In genomic region chr2:157715586-157716191, GRCm38 (mm10) we compare ENCODE assay signal across 8 mouse cellular contexts. TPM values are rescaled to one million over a fixed set of nuclear protein-coding genes. Genes with fewer than 3 reads are reported as not detected.
DNase-seq lines count a peak whose midpoint lies in the region; ATAC-seq and TF ChIP-seq lines count a peak whose summit lies in the region.

No protein-coding gene starts in this region.

- 0 out of 2 replicates have a peak overlapping the region, but pooled peaks have one; percentile 1 for H3K9ac ChIP-seq in hindbrain, embryonic 16.5 days (ENCODE audit: low read depth, low read length)

- no peak overlapping the region for H3K27ac ChIP-seq in cerebellum, adult 2 months (ENCODE audit: insufficient read depth, low read length)
- no peak overlapping the region for H3K27ac ChIP-seq in layer of hippocampus, adult 2 months
- H3K27ac ChIP-seq in hindbrain, embryonic 16.5 days (ENCODE audit: low read depth, low read length): no peak overlapping the region

- H3K9me3 ChIP-seq in hindbrain, embryonic 16.5 days (ENCODE audit: control insufficient read depth, low read length): no peaks in the 10 kb centered on the region

- peaks cover 4% of the 10 kb centered on the region; the same call in 1 of the 2 replicates for H3K4me1 ChIP-seq in cerebellum, adult 2 months (ENCODE audit: control insufficient read depth, insufficient read depth, low read length)
- peaks cover 16% of the 10 kb centered on the region for H3K4me1 ChIP-seq in hindbrain, embryonic 16.5 days (ENCODE audit: control insufficient read depth, insufficient read depth, low read depth, low read length)

- H3K27me3 ChIP-seq in cerebellum, adult 2 months (ENCODE audit: control insufficient read depth, insufficient read depth, low read length): no peaks in the 10 kb centered on the region
- H3K27me3 ChIP-seq in hindbrain, embryonic 16.5 days (replicated peaks; ENCODE audit: control insufficient read depth, insufficient read depth, low read length): no peaks in the 10 kb centered on the region

- WGBS in cerebellum, adult 2 months: 24% methylated on average over 12 of the region's 12 CpGs
- 22% methylated on average over 12 of the region's 12 CpGs for WGBS in hindbrain, embryonic 16.5 days

- ATAC-seq in hindbrain, embryonic 16.5 days: peak; percentile 84
- no peak for ATAC-seq in activated CD4-positive, CD25-positive, alpha-beta regulatory T cell, adult 4 months

- TF ChIP-seq POLR2A in cerebellum, adult 2 months (IDR thresholded peaks at IDR 0.05; ENCODE audit: borderline replicate concordance, insufficient read depth, low read length): no peak

- TF ChIP-seq CTCF in cerebellum, adult 2 months (IDR thresholded peaks at IDR 0.05; ENCODE audit: borderline replicate concordance, insufficient read depth, low read depth, low read length): no peak
- no peak for TF ChIP-seq CTCF in layer of hippocampus, adult 2 months (conservative IDR thresholded peaks at IDR 0.05)

- no peak overlapping the region for H3K4me3 ChIP-seq in cerebellum, adult 2 months (replicated peaks; ENCODE audit: insufficient read depth, low read depth, low read length)
- no peak overlapping the region for H3K4me3 ChIP-seq in layer of hippocampus, adult 2 months
- H3K4me3 ChIP-seq in hindbrain, embryonic 16.5 days (ENCODE audit: low read length): no peak overlapping the region

- no peak overlapping the region for H3K4me2 ChIP-seq in hindbrain, embryonic 16.5 days (ENCODE audit: low read length)

- no peaks in the 10 kb centered on the region for H3K36me3 ChIP-seq in hindbrain, embryonic 16.5 days (ENCODE audit: control insufficient read depth, insufficient read depth, low read length)

- peak; percentile 66 to 77 for DNase-seq in cerebellum, postnatal 10 days
- DNase-seq in cerebellum, adult 2 months: no peak
- peak; percentile 29 for DNase-seq in layer of hippocampus, adult 9-11 months
- no peak for DNase-seq in layer of hippocampus, adult 2 months (ENCODE audit: low spot score in 2 of 2)
- peak; percentile 62 for DNase-seq in ovary, postnatal 14 days (ENCODE audit: low spot score)
- DNase-seq in urinary bladder, adult 2 months (ENCODE audit: low spot score): no peak

RNA-seq across cellular contexts. Expression of gene Ctnnbl1, which starts 21.5 kb away (rescaled TPM):
- polyA plus RNA-seq in cerebellum, adult 2 months (2012; rRNA removed): 30.0 and 31.6 TPM in 2 replicates
- total RNA-seq in layer of hippocampus, adult 2 months (2021): 10 to 100 TPM; 29.2 to 32.8 TPM
- 53.0 and 58.8 TPM in 2 replicates for polyA plus RNA-seq in hindbrain, embryonic 16.5 days (2015; fragmentation: Nextera tagmentation; extraction: Ambion mirVana)
- 10 to 100 TPM; 64.0 to 74.3 TPM for polyA plus RNA-seq in activated CD4-positive, CD25-positive, alpha-beta regulatory T cell, adult 4 months (2017; shearing (Covaris generic))
- 19.3 and 22.1 TPM in 2 replicates for polyA plus RNA-seq in urinary bladder, adult 2 months (2012; rRNA removed)

Comparison
In these comparisons a context has a peak if more than half of its experiments do, and no peak if none do; other contexts are left out.
1. DNase-seq: peak in cerebellum, postnatal 10 days (2 of 2), layer of hippocampus, adult 9-11 months (single experiment) and ovary, postnatal 14 days (single experiment); none in cerebellum, adult 2 months (0 of 2), layer of hippocampus, adult 2 months (0 of 2) and urinary bladder, adult 2 months (single experiment).